Mouse (Mus musculus) midbrain, embryonic 13.5 days (tissue): ENCODE measurements around the gene Gm10375. TPM values are rescaled to one million over a fixed set of nuclear protein-coding genes. Genes with fewer than 3 reads are reported as not detected.
"Not testable (repeated sequence)": the region's sequence is repeated elsewhere in the genome, so short reads cannot be mapped to it uniquely, and the experiment has no call there.

ENCODE experiments used
- ATAC-seq: fragments of 200-750 bp; cut with Nextera tagmentation; 2 replicates; pipeline ENCODE4 v1.8.0; 2017; ENCODE audit warnings: mild to moderate bottlenecking, moderate TSS enrichment, moderate library complexity
- H3K27ac ChIP-seq: fragments of 300-500 bp; sonication (generic); 2 replicates; pipeline ENCODE4 v1.5.1; 2015; ENCODE audit warnings: inconsistent platforms, mild to moderate bottlenecking, moderate library complexity
- H3K27me3 ChIP-seq: fragments of 300-500 bp; sonication (generic); 2 replicates; pipeline ENCODE4 v1.6.1; 2015; ENCODE audit warnings: mild to moderate bottlenecking, inconsistent platforms
- H3K36me3 ChIP-seq: fragments of 300-500 bp; sonication (generic); 2 replicates; pipeline ENCODE4 v1.6.1; 2015; ENCODE audit warnings: mild to moderate bottlenecking, inconsistent platforms
- H3K4me1 ChIP-seq: fragments of 300-500 bp; sonication (generic); replicated peaks from 2 replicates; pipeline ENCODE4 v1.6.1; 2015; ENCODE audit warnings: inconsistent platforms
- H3K4me2 ChIP-seq: fragments of 300-500 bp; sonication (generic); replicated peaks from 2 replicates; pipeline ENCODE4 v1.6.1; 2015; ENCODE audit warnings: moderate library complexity, mild to moderate bottlenecking, inconsistent platforms
- H3K4me3 ChIP-seq: fragments of 300-500 bp; sonication (generic); replicated peaks from 2 replicates; pipeline ENCODE4 v1.5.1; 2015; ENCODE audit warnings: mild to moderate bottlenecking, inconsistent platforms
- H3K9ac ChIP-seq: fragments of 300-500 bp; sonication (generic); replicated peaks from 2 replicates; pipeline ENCODE4 v1.6.1; 2015; ENCODE audit warnings: mild to moderate bottlenecking, inconsistent platforms
- H3K9me3 ChIP-seq: fragments of 300-500 bp; sonication (generic); 2 replicates; pipeline ENCODE4 v1.6.1; 2016; ENCODE audit warnings: mild to moderate bottlenecking, inconsistent platforms
- WGBS: fragments of 180-500 bp; shearing (Covaris S2); methylation state at CpG from one replicate; pipeline ENCODE4 v1.1.7; 2015; 5-methylcytosine and 5-hydroxymethylcytosine counted together
- polyA plus RNA-seq: library from polyadenylated mRNA; unstranded; fragments of >200 nt; fragmentation: Nextera tagmentation; extraction: Ambion mirVana; gene quantifications from 2 replicates; pipeline ENCODE4 v1.2.1, GENCODE M21; 2015

Gm10375 gene
- not detected in 2 replicates for polyA plus RNA-seq

DNA sequence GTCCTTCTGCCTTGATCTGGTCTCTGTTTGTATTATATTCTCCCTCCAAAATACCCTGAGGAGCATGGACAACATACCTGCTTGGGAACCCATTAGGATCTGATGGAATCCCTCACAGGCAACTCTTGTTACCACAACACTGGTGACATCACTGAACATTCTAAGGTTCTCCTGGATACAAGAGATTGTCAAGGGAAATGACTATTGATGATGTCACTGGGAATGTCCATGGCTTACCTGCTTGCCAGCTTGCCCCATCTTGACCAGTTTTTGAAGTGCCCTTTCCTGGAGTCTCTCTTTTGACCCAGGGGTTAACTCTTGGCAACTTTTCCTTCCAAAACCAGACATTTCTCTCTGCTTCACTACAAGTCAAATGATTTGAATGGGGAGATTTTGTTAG lies at the start of gene Gm10375:
Gene Gm10375, minus strand, starts transcription at position 101 of the 400 bp plus-strand sequence.
- not testable (repeated sequence) for H3K27ac ChIP-seq, H3K4me1 ChIP-seq, H3K9ac ChIP-seq, H3K36me3 ChIP-seq, H3K4me3 ChIP-seq, ATAC-seq, H3K4me2 ChIP-seq, H3K27me3 ChIP-seq, H3K9me3 ChIP-seq

GRCm38 (mm10) chr14:43579046-43579445 lies 28.8 kb downstream of the Gm10375 start, which contains the start of gene Gm17654:
Gm17654 (minus strand) TSS chr14:43579146.
- not testable (repeated sequence) for H3K9me3 ChIP-seq, H3K36me3 ChIP-seq, H3K27me3 ChIP-seq, H3K9ac ChIP-seq, H3K4me1 ChIP-seq, H3K4me3 ChIP-seq, H3K4me2 ChIP-seq, H3K27ac ChIP-seq, ATAC-seq
- WGBS: 76% methylated on average over 1 of the region's 2 CpGs

DNA sequence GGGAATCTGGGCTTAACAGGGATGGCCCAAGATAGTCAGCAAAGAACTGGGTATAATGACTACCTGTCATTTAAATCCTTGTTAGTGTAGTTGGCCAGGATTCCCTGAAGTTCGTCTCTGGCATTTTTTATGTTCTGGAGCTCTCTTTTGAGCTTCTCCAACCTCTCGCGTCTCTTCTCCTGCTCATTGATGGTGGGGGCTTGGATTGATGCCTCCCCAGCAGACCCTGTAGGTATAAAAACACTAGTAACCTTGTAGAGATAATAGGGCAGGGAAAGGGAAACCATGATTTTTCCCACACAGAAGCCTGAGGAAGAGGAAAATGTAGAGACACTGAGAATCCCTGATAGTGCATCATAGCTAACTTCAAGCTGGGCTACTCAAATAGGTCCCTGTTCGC lies 29.8 kb downstream of the Gm10375 start:
- not testable (repeated sequence) for H3K9ac ChIP-seq, ATAC-seq, H3K4me1 ChIP-seq, H3K27ac ChIP-seq, H3K4me2 ChIP-seq, H3K4me3 ChIP-seq, H3K9me3 ChIP-seq, H3K27me3 ChIP-seq, H3K36me3 ChIP-seq
- WGBS: 86% methylated on average over 4 of the region's 4 CpGs

Other genes starting within 250 kb of the Gm10375 start
- gene Gm8138, start 191.7 kb downstream of the Gm10375 start, polyA plus RNA-seq: not detected in 2 replicates
- not detected in 2 replicates for gene Gm5799, start 64.4 kb downstream of the Gm10375 start, polyA plus RNA-seq
- gene Gm17654, start 28.9 kb downstream of the Gm10375 start, polyA plus RNA-seq: not detected in 2 replicates
- gene Gm8165, start 69.2 kb upstream of the Gm10375 start, polyA plus RNA-seq: not detected in 2 replicates
- gene Gm7324, start 89.8 kb upstream of the Gm10375 start, polyA plus RNA-seq: 1.3 and 1.5 TPM in 2 replicates
- not detected in 2 replicates for gene Gm16506, start 119.5 kb upstream of the Gm10375 start, polyA plus RNA-seq
- not detected in 2 replicates for gene Gm6526, start 139.9 kb upstream of the Gm10375 start, polyA plus RNA-seq
- not detected in 2 replicates for gene Gm8180, start 176.7 kb upstream of the Gm10375 start, polyA plus RNA-seq